Mouse (Mus musculus): ENCODE measurements around the gene March7.

- TF ChIP-seq CTCF (IDR thresholded peaks at IDR 0.05; ENCODE audit: extremely low read depth, insufficient read depth, low read length) = no peak
- TF ChIP-seq POLR2A (IDR thresholded peaks at IDR 0.05; ENCODE audit: extremely low read depth, insufficient read depth, low read length) = no peak
Observed at GRCm38 (mm10) chr2:60221954-60222353, 12.3 kb downstream of the March7 start.

All from cortical plate, adult 2 months (tissue).